Mouse (Mus musculus) T-helper 2 cell (primary cell): ENCODE measurements around the gene Zup1.
"Not testable (repeated sequence)": the region's sequence is repeated elsewhere in the genome, so short reads cannot be mapped to it uniquely, and the experiment has no call there.

Experiments used
- in situ Hi-C: fragments of 300-600 bp; cut with MboI, MseI; formaldehyde crosslinking; loops from one replicate; pipeline ENCODE4 v1.15.1; 2025; ENCODE audit warnings: high pct_unique_total_duplicates

The Zup1 gene

GRCm38 (mm10) chr10:33950803-33951583, at the start of gene Zup1:
Gene Zup1 (minus strand): TSS chr10:33951269.
- in situ Hi-C loops, result no loop called here

DNA sequence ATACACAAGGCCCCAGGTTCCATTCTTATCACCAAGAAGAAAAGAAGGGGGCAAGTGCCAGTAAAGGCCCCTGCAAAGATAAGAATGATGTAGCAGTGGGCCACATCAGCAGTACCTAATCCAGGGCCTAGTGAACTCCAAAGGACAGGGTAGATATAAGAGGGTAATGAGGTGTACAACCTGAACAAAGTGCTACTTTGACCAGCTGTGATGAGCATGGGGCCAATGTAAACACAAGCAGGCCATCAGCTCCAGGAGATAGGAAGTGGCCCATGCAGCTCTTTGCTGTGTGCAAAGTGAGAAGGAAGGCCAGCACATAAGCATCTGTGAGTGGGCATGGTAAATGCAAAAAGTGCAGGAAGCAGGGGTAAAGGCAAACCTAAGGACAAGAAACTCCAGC, 47.3 kb upstream of the Zup1 start:
- in situ Hi-C loops, result no loop called here

DNA sequence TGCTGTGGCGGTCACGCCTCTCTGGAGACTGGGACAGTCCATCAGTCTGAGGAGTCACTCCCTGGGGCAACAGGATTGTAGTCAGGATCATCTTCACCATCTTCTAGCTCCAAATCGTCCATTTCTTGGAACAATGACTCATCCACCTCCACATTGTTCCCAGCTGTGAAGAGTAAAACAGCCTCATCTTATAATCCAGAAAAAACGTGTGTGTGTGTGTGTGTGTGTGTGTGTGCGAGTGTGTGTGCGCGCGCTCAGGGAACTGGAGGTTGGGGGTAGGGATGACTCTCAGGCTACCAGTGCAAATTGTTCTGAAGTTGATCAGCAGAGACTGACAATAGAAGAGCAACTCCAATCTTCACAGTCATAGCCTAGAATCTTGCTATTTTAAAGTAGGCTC, 45.6 kb upstream of the Zup1 start:
- in situ Hi-C loops, result not testable (repeated sequence)

GRCm38 (mm10) chr10:33986771-33987170, 35.7 kb upstream of the Zup1 start:
- in situ Hi-C loops, result no loop called here

DNA sequence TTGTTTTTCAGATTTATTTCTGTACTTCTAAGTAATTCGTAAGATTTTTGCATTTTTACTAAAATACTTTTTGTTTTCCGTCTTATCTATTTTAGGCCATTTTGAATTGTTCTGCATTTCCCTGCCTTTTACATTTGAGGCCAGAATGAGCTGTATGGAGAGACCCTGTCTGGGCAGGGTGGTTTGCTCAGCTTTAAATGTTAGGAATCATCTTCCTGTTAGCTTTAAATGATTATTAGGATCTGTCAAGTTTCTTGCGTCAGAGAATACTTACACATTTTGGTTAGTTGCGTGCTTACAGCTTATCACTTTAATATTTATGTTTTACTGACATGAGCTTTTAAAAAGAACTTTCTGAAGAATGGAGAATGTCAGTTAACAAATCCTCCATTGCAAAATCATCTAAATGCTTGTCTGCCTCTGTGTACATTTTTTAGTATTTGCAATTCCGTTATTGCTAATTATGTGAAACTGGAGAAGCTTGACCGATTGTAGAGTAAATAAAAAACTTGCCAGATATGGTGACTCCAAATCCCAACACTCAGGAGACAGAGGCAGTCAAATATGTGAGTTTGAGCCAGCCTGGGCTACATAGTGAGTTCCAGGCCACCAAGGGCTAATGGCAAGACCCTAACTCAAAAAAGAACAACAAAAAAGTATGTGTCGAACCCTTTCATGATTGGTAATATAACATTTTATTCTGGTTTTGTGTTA, 23.9 kb upstream of the Zup1 start:
- in situ Hi-C loops, result no loop called here

DNA sequence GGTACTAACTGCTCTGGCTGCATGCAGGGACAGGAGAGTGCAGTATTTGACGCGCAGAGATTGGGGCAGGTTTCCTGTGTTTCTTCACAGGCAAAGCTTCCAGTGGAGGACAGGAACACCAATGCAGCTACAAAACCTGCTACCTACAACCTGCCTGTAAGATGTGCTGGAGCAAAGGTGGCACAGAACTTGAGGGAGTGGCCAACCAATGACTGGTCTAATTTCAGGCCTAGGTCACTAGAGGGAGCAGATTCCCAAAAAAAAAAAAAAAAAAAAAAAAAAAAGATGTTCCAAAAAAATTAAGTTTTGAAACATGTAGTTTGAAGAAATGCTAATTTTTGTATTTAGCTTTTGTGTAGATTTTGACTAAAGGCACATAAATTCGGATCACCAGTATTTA, 1.4 kb upstream of the Zup1 start:
- in situ Hi-C loops, result no loop called here

DNA sequence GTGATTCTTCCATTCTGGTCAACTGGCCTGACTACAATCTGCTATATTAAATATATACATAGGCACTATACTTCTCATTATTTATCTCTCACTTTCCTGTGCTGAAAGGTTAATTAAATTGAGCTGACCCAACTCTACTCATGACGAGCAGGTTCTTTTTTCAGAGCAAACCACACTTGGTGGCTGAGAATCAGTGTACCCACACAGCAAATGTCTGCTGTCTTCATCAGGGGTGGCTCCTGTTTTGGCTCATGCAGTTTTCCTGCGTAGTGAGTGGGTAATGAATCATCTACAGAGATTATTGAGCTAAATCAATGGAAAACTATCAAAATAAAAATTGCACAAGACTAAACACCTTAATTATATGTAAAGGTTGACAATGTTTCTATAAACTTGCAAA, 4.7 kb downstream of the Zup1 start:
- in situ Hi-C loops, result no loop called here

- in situ Hi-C loops, result no loop called here
Observed at GRCm38 (mm10) chr10:33945390-33945789, 5.7 kb downstream of the Zup1 start.

DNA sequence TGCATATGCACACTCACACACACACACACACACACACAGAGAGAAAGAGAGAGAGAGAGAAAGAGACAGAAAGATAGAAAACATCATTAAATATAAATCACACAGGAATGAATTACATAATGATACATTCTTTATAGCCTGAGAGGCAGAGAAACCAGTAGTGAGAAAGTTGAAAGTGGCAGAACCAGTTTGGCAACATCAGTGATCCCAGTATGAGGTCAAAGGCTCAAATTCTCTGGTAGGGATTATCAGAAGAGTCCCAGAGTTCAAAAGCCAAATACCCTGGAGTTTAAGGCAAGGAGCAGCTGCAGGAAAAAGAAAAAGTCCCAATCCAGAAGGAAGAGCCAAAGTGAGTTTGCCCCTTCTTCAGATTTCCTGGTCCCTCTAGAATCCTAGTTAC, 10.4 kb downstream of the Zup1 start:
- in situ Hi-C loops, result no loop called here

DNA sequence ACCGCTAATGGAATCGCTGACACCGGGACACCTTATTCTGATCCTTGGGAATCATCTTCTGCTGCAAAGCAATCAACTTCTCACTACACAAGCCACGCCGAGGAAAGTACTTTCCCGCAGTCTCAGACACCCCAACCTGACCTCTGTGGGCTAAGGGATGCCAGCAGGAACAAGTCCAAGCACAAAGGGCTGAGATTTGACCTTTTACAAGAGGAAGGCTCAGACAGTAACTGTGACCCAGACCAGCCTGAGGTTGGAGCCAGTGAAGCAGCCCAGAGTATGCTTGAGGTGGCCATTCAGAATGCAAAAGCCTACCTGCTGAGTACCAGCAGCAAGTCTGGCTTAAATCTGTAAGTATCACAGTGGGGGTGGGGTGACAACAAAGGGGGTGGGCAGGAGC, 45.6 kb downstream of the Zup1 start:
- in situ Hi-C loops, result no loop called here

- in situ Hi-C loops, result no loop called here
Observed at GRCm38 (mm10) chr10:33904530-33905481, 46.3 kb downstream of the Zup1 start, which contains the start of gene Rsph4a. Gene Rsph4a (plus strand): TSS chr10:33905111.

- in situ Hi-C loops, result not testable (repeated sequence)
Observed at GRCm38 (mm10) chr10:33901520-33901919, 49.5 kb downstream of the Zup1 start.

- in situ Hi-C loops, result not testable (repeated sequence)
Observed at GRCm38 (mm10) chr10:33882411-33882810, 68.7 kb downstream of the Zup1 start.

DNA sequence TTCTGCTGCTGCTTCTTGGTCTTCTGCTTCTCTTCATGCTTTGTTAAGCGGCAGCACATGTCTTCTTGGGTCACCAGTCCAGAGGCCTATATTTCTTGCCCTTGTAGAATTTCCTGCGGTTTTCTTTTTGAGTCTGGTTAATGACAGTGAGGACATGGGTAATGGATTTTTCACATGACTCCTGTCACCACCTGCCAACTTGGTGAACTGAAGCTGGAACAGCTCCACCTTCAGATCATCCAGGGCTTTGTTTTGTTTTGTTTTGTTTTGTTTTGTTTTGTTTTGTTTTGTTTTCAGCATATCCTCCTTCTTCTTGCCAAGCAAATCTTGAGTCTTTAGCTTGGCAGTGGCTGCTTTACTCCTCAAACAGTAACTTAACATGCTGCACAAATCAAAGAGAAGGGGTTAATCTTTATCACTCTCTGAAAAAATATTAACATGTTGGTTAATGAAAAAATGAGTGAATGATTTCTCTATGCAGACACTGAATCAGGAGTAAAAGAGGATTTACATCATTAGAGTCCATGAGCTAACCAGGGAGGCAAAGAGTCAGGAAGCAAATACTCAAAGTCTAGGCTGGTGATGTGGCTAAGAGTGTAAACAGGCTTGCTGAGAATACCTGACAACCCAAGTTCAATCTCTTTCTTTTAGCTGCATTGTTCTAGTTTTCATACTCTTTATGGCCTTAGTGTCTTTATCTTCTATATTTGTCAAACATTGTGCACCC, 78.2 kb downstream of the Zup1 start:
- in situ Hi-C loops, result no loop called here

- in situ Hi-C loops, result no loop called here
Observed at GRCm38 (mm10) chr10:33870441-33870840, 80.6 kb downstream of the Zup1 start.
